Mouse (Mus musculus) lung, postnatal 0 days (tissue): ENCODE data around the gene Atp5d.
A peak's percentile ranks its signal among the peaks of the same experiment; 100 is the strongest.

Experiments
- CTCF ChIP-seq: IDR thresholded peaks from 2 replicates; pipeline ENCODE4 v1.5.1; 2016; ENCODE audit warnings: antibody characterized with exemption, mild to moderate bottlenecking
- EP300 ChIP-seq: IDR thresholded peaks from 2 replicates; pipeline ENCODE4 v1.6.1; 2016; ENCODE audit warnings: antibody characterized with exemption, mild to moderate bottlenecking, control low read depth

- TF ChIP-seq CTCF (peak; percentile 7; the same call in 1 of the 2 replicates), EP300 (no peak)
These were observed 25.9 kb downstream of the Atp5d start for GRCm38 (mm10) chr10:80164161-80164997.
